Mouse (Mus musculus) stomach, postnatal 0 days (tissue): ENCODE measurements at regions not wholly inside any gene's neighbourhood (a gene's known extent, or its start where the extent isn't known, plus 50 kb on each side); places are given as distances from the start of the nearest gene placed in this dataset.

Experiments used
- CTCF ChIP-seq: IDR thresholded peaks from 2 replicates; pipeline ENCODE4 v1.5.1; 2016; ENCODE audit warnings: antibody characterized with exemption, low read depth, mild to moderate bottlenecking, moderate library complexity
- EP300 ChIP-seq: optimal IDR thresholded peaks from 2 replicates; pipeline ENCODE3; 2016; ENCODE audit warnings: antibody characterized with exemption

- no peak for TF ChIP-seq EP300
- no peak for TF ChIP-seq CTCF
Measured at GRCm38 (mm10) chr7:84756261-84756660, 66.5 kb upstream of the Zfand6 start.
